Mouse (Mus musculus): ENCODE results near the gene Ifngr2. TPM values are rescaled to one million over a fixed set of nuclear protein-coding genes. Genes with fewer than 3 reads are reported as not detected.
A peak's percentile ranks its signal among the peaks of the same experiment; 100 is the strongest.

Gene Ifngr2
- polyA plus RNA-seq, 1 experiment from 2014 or later, result 36.7 TPM

DNA sequence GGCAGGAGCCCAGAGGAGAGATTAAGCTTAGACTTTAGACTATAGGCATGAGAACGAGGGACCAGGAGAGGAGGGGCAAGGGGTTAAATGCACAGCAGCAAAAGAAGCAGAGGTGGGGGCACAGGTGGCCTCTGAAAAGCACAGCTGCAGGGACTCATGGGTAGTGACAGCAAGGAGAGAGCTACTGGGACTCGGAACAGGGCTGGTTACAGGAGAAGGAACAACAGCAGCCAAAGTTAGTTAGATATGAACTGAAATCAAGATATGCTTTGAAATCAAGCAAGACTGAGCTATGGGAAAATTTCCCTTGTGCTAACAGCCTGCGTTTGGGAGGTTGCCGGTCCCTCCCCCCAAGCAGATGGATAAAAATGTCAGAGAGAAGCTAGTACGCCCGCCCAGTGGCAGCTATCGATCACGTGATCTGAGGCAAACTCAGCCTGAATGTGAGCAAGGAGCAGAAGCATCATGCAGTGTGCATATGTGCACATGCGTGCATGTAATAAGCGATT, 5.2 kb upstream of the Ifngr2 start:
- H3K9me3 ChIP-seq, result no peaks in the 10 kb centered on the region
- H3K4me3 ChIP-seq, result peak overlapping the region; percentile 29
- no peak for DNase-seq (ENCODE audit: low spot score)
- H3K27me3 ChIP-seq (ENCODE audit: insufficient read depth, poor library complexity, severe bottlenecking), result peaks cover 13% of the 10 kb centered on the region
- no peak overlapping the region for H3K27ac ChIP-seq
- H3K36me3 ChIP-seq, result no peaks in the 10 kb centered on the region
- H3K4me1 ChIP-seq (replicated peaks), result peaks cover 14% of the 10 kb centered on the region
- WGBS, result 49% methylated on average over 10 of the region's 10 CpGs

DNA sequence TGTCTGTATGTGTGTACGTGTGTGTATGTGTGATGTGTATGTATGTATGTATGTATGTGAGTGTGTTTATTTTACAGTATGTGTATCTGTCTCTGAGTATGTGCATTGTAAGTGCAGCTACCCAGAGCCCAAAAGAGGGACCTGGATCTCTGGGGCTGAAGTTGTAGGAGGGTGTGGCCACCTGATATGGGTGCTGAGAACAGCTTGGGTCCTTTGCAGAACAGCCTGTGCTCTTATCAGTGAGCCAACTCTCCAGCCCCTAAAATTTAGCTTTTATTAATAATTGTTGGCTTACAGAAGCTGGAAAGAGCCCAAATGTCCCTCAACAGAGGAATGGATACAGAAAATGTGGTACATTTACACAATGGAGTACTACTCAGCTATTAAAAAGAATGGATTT, 3.3 kb upstream of the Ifngr2 start:
- H3K27ac ChIP-seq, result no peak overlapping the region
- H3K27me3 ChIP-seq (ENCODE audit: insufficient read depth, poor library complexity, severe bottlenecking), result peaks cover 13% of the 10 kb centered on the region
- WGBS, result 95% methylated on average over 1 of the region's 1 CpGs
- peaks cover 32% of the 10 kb centered on the region for H3K4me1 ChIP-seq (replicated peaks)
- H3K9me3 ChIP-seq, result no peaks in the 10 kb centered on the region
- no peak overlapping the region for H3K4me3 ChIP-seq
- H3K36me3 ChIP-seq, result no peaks in the 10 kb centered on the region
- no peak for DNase-seq (ENCODE audit: low spot score)

DNA sequence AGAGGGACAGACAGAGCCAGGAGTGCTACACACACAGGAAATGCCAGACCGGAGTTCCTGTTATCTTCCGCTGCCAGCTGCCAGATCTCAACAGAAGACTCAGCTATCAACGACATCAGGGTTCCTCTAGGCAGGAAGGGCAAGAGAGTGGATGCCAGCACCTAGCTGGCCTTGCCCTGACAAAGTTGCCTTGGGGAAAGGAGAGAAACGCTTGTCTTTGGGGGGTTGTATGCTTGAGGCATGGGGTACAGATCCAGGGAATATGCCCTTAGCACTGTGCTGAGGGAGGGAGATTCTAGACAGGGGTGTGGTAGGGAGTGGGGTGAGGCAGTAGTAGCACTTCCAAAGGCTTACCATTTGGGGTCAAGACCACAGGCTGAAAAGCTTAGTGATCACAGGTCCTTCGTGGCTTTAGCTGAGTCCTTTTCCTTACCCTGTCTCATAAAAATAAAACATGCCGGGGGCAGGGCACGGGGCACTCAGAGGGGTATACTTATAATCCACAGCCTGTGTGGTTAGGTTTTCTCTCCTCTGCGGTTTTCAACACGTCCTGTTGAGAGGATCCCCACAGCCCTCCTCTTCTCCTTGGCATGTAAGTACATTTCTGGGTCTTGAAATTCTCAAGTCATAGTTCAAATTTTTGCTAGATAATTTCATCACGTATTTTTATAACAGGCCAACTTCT, 1.1 kb upstream of the Ifngr2 start:
- Histone ChIP-seq H3K4me1 (replicated peaks) (peaks cover 48% of the 10 kb centered on the region), H3K9me3 (no peaks in the 10 kb centered on the region), H3K27ac (no peak overlapping the region), H3K4me3 (0 out of 2 replicates have a peak overlapping the region, but pooled peaks have one; percentile 98), H3K27me3 (ENCODE audit: insufficient read depth, poor library complexity, severe bottlenecking) (peaks cover 13% of the 10 kb centered on the region), H3K36me3 (no peaks in the 10 kb centered on the region)
- DNase-seq (ENCODE audit: low spot score), result no peak
- 72% methylated on average over 10 of the region's 10 CpGs for WGBS

DNA sequence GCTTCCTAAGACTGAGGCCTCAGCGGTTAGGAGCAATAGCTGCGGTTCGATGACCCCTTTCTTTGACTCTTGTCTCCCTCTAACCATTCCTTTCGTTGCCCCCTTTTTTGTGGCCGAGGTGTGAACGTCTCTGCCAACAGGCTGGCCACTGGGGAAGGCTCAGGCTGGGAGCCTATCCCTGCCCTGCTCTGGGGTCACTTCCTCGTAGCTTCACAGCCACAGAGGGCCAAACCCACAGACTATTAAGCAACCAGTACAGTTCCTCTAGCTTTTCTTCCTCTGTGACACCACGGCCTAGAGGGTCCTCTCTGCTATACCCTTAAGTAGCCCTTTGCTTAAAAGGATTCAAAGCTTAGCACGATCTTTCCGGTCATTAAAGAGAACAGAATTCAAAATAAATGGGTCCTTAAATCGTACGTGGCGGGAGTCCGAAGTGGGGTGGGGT, 459 bp upstream of the Ifngr2 start:
- peak overlapping the region; percentile 96 for H3K27ac ChIP-seq
- peak; percentile 40 for DNase-seq (ENCODE audit: low spot score)
- no peaks in the 10 kb centered on the region for H3K9me3 ChIP-seq
- H3K4me1 ChIP-seq (replicated peaks), result peaks cover 51% of the 10 kb centered on the region
- H3K4me3 ChIP-seq, result peak overlapping the region; percentile 98
- peaks cover 13% of the 10 kb centered on the region for H3K27me3 ChIP-seq (ENCODE audit: insufficient read depth, poor library complexity, severe bottlenecking)
- WGBS, result 14% methylated on average over 14 of the region's 14 CpGs
- H3K36me3 ChIP-seq, result no peaks in the 10 kb centered on the region

DNA sequence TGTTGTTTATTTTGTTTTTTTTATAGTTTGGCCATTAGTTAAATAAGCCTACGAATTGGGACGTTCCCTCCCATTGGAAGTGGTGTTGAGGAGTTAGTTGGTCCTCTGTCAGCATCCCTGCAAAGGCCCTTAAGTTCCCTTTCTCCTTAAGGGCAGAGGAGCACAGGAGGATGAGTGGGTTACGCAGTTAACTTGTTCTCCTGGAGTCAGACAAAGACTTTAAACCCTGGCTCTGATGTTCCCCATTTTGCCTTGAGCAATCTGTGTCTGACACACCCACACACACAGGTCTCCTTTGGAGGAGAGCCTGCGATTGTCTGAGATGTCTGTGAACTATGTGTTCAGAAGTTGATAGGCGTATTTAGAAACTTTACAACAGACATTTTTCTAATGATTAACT, 1.1 kb downstream of the Ifngr2 start:
- 60% methylated on average over 5 of the region's 5 CpGs for WGBS
- Histone ChIP-seq H3K27me3 (ENCODE audit: insufficient read depth, poor library complexity, severe bottlenecking) (peaks cover 13% of the 10 kb centered on the region), H3K9me3 (no peaks in the 10 kb centered on the region), H3K27ac (no peak overlapping the region), H3K4me3 (peak overlapping the region; percentile 98), H3K4me1 (replicated peaks) (peaks cover 58% of the 10 kb centered on the region), H3K36me3 (no peaks in the 10 kb centered on the region)
- DNase-seq (ENCODE audit: low spot score), result no peak

DNA sequence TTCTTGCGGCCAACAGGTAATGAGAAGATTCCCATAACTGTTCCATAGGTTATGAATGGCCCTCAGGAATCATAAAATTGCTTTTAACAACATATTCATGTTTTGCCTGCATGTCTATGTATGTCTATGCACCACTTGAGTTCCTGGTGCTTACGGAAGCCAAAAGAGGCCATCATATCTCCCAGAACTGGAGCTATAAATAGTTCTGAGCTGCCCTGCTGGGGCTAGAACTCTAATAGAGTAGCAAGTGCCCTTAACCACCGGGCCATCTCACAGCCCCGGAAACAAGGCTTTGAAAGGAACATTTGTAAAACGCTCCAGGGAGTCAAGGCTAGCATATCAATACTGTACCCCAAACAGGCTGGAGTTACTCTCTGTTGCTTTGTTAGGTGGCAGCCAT, 1.7 kb downstream of the Ifngr2 start:
- Histone ChIP-seq H3K4me1 (replicated peaks) (peaks cover 64% of the 10 kb centered on the region), H3K36me3 (no peaks in the 10 kb centered on the region), H3K27ac (no peak overlapping the region), H3K27me3 (ENCODE audit: insufficient read depth, poor library complexity, severe bottlenecking) (peaks cover 13% of the 10 kb centered on the region), H3K9me3 (no peaks in the 10 kb centered on the region), H3K4me3 (peak overlapping the region; percentile 24)
- 48% methylated on average over 5 of the region's 5 CpGs for WGBS
- no peak for DNase-seq (ENCODE audit: low spot score)

DNA sequence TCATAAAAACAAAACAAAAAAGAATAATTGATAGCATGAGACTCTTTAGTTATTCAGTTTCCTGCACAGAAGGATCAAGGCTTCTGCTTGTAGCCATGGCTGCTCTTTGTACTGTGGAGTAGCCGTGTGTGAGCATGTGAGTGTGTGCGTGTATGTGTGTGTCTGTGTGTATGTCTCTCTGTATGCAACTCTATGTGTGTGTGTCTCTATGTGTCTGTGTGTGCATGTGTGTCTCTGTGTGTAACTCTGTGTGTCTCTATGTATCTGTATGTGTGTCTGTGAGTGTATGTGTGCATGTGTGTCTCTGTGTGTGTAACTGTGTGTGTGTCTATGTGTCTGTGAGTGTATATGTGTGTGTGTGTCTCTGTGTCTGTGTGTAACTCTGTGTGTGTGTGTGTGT, 2.1 kb downstream of the Ifngr2 start:
- H3K9me3 ChIP-seq, result no peaks in the 10 kb centered on the region
- peak overlapping the region; percentile 24; the same call in 1 of the 2 replicates for H3K4me3 ChIP-seq
- no peaks in the 10 kb centered on the region for H3K36me3 ChIP-seq
- no peak for DNase-seq (ENCODE audit: low spot score)
- no peak overlapping the region for H3K27ac ChIP-seq
- WGBS, result 75% methylated on average over 2 of the region's 2 CpGs
- H3K4me1 ChIP-seq (replicated peaks), result peaks cover 68% of the 10 kb centered on the region
- H3K27me3 ChIP-seq (ENCODE audit: insufficient read depth, poor library complexity, severe bottlenecking), result peaks cover 13% of the 10 kb centered on the region

DNA sequence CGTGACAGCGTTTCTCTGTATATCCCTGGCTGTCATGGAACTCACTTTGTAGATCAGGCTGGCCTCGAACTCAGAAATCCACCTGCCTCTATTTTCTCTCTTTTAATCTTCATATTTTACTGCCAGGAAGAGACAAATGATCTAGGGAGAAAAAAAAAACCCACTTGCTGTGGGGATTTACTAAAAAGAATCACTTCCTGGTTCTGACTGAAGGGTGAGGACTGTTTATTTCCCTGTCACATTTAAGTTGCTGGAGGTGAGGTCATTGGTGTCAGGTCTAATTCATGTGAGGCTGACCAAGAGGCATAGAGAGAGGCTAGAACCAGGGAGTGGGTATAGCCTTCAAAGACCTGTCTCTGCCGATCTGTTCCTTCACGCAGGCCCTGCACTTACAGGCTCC, 2.7 kb downstream of the Ifngr2 start:
- no peaks in the 10 kb centered on the region for H3K9me3 ChIP-seq
- no peaks in the 10 kb centered on the region for H3K36me3 ChIP-seq
- peaks cover 71% of the 10 kb centered on the region for H3K4me1 ChIP-seq (replicated peaks)
- WGBS, result 60% methylated on average over 5 of the region's 5 CpGs
- DNase-seq (ENCODE audit: low spot score), result no peak
- H3K27me3 ChIP-seq (ENCODE audit: insufficient read depth, poor library complexity, severe bottlenecking), result peaks cover 13% of the 10 kb centered on the region
- H3K4me3 ChIP-seq, result no peak overlapping the region
- H3K27ac ChIP-seq, result no peak overlapping the region

DNA sequence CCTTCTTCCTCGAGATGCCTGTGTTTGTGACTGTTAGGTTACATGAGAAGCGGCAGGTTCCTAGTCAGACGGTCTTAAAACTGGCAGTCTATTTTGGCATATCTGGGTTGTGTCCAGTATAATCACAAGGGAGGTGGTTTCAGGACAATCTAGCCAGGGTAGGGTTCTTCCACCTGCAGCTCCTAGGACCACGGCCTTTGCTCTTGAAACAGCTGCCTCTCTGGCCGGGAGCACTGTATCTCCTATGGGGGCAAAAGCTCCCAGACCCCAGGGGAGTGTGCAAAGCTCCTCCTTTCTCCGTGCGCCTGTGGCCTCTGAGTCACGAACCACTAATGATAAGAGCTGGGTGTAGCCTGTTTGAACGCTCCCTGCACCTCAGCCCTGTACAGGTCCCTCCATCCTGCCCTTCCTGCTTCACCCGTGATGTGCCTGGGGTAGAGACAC, 4.2 kb downstream of the Ifngr2 start:
- Histone ChIP-seq H3K27me3 (ENCODE audit: insufficient read depth, poor library complexity, severe bottlenecking) (peaks cover 3% of the 10 kb centered on the region; the same call in 1 of the 2 replicates), H3K4me1 (replicated peaks) (peaks cover 74% of the 10 kb centered on the region), H3K4me3 (no peak overlapping the region), H3K36me3 (peaks cover 11% of the 10 kb centered on the region; the same call in 1 of the 2 replicates), H3K27ac (no peak overlapping the region), H3K9me3 (no peaks in the 10 kb centered on the region)
- 77% methylated on average over 10 of the region's 10 CpGs for WGBS
- no peak for DNase-seq (ENCODE audit: low spot score)

DNA sequence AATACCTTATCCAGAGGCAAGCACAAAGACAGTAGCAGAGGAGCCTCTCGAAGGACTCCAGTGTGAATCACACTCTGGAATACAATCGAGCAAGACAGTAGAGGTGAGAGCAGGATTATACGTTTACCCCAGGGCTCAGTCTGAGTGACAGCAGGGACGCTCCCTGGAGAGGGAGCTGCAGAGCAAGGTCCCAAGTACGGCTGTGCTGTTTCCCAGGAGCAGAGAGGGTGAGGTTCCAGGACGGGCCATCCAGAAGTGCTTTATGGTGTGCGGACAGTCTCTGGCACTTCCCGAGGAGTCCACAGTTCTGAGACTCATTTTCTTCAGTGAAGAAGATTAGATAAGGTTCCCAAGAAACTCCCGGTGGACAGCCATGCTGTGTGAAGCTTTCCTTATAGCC, 5.2 kb downstream of the Ifngr2 start:
- H3K27ac ChIP-seq, result peak overlapping the region; percentile 6; the same call in 1 of the 2 replicates
- no peak for DNase-seq (ENCODE audit: low spot score)
- WGBS, result 55% methylated on average over 9 of the region's 9 CpGs
- no peak overlapping the region for H3K4me3 ChIP-seq
- no peaks in the 10 kb centered on the region for H3K27me3 ChIP-seq (ENCODE audit: insufficient read depth, poor library complexity, severe bottlenecking)
- H3K4me1 ChIP-seq (replicated peaks), result peaks cover 64% of the 10 kb centered on the region
- no peaks in the 10 kb centered on the region for H3K9me3 ChIP-seq
- H3K36me3 ChIP-seq, result peaks cover 11% of the 10 kb centered on the region; the same call in 1 of the 2 replicates

DNA sequence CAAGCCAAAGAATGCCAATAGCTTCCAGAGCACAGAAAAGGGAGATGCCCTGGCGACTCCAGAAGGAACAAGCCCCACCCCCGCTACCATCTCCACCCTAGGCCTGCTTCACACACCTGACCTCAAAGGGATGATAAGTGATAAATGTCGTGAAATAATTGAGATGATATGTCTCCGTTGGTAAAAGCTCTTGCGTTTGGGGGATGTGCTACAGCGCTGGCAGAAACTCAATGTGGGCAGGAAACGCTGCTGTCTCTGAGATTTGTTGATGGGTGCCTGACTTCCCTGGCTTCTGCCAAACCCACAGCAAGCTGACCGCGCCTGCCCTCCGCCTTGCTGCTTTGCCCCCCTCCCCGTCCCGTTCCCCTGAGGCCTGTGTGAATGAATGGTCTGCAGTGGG, 6.8 kb downstream of the Ifngr2 start:
- Histone ChIP-seq H3K4me3 (no peak overlapping the region), H3K9me3 (no peaks in the 10 kb centered on the region), H3K27me3 (ENCODE audit: insufficient read depth, poor library complexity, severe bottlenecking) (no peaks in the 10 kb centered on the region), H3K27ac (no peak overlapping the region), H3K4me1 (replicated peaks) (peaks cover 50% of the 10 kb centered on the region), H3K36me3 (peaks cover 21% of the 10 kb centered on the region)
- DNase-seq (ENCODE audit: low spot score), result no peak
- WGBS, result 73% methylated on average over 12 of the region's 12 CpGs

DNA sequence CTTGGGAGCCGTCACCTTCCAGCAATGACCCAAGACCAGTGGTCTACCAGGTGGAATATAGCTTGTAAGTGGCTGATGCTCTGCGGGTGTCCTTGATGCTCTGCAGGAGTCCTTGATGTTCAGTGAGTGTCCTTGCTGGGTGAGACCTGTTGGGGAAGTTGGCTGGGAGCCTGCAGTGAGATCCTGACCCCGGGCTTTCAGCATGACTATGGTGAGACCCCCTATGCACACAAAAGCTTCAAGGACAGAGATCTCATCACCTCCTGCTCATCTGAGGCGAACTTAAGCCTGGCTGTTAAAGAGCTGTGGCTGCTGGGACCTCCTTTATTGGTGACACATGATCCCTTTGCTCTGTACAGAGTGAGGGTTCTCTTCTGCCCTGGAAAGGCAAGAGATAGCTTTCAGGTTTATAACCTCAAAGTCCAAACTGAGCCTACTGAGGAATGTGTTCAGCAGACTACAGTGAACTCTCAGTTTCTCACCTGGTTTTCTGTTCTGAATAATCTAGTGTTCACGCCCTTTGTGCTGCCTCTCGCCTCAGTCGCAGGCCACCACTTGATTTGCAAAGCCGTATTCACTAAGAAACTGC, 8.2 kb downstream of the Ifngr2 start:
- no peak overlapping the region for H3K27ac ChIP-seq
- no peak for DNase-seq (ENCODE audit: low spot score)
- H3K36me3 ChIP-seq, result peaks cover 25% of the 10 kb centered on the region
- no peak overlapping the region for H3K4me3 ChIP-seq
- WGBS, result 88% methylated on average over 8 of the region's 8 CpGs
- H3K27me3 ChIP-seq (ENCODE audit: insufficient read depth, poor library complexity, severe bottlenecking), result no peaks in the 10 kb centered on the region
- no peaks in the 10 kb centered on the region for H3K9me3 ChIP-seq
- H3K4me1 ChIP-seq (replicated peaks), result peaks cover 35% of the 10 kb centered on the region

DNA sequence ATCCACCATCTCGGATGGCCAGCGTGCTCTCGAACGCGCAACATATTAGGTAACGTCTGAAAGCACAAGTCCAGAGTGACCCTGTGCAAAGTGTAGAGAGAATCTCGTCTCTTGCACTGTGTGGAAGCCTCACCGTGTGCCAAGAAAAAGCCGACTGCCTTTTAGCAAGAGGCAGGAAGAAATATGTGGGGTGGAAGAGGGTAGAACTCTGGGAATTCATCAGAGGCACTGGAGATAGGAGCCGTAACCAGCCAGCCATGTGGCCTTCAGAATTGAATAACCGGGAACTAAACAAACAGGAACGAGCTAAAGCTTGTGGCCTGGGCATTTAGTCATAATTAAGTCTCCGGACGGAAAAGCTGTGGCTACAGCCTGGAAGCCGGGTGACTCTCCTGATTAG, 9.8 kb downstream of the Ifngr2 start:
- H3K36me3 ChIP-seq, result peaks cover 29% of the 10 kb centered on the region
- H3K4me1 ChIP-seq (replicated peaks), result peaks cover 26% of the 10 kb centered on the region
- no peaks in the 10 kb centered on the region for H3K27me3 ChIP-seq (ENCODE audit: insufficient read depth, poor library complexity, severe bottlenecking)
- DNase-seq (ENCODE audit: low spot score), result no peak
- 84% methylated on average over 15 of the region's 15 CpGs for WGBS
- no peak overlapping the region for H3K27ac ChIP-seq
- no peaks in the 10 kb centered on the region for H3K9me3 ChIP-seq
- H3K4me3 ChIP-seq, result no peak overlapping the region

Measured in hindbrain, embryonic 10.5 days (tissue).